Mouse (Mus musculus) T-helper 2 cell (primary cell): ENCODE measurements around the gene Abca3.

ENCODE experiments used
- in situ Hi-C: fragments of 300-600 bp; cut with MboI, MseI; formaldehyde crosslinking; loops from one replicate; pipeline ENCODE4 v1.15.1; 2025; ENCODE audit warnings: high pct_unique_total_duplicates

Abca3 gene

GRCm38 (mm10) chr17:24441148-24441547, 89.4 kb downstream of the Abca3 start:
- in situ Hi-C loops: no loop called here

DNA sequence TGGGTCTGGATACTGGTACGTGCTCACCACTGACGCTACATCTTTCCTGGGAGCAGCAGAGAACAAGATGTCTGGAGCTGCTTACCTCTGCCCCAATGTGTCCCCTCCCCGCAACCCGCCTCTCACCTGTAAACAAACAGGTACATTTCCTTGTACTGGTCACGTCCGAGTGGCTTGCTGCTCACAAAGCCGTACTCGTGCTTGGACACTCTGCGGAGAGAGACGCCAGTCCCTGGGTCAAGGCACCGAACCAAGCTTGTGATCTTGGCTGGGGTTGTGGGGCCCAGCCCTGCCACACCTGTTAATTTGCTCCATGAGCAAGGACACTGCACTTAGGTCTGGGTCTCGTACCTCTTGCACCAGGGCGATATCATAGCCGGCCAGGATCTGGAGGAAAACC, 90.4 kb downstream of the Abca3 start:
- in situ Hi-C loops: no loop called here

DNA sequence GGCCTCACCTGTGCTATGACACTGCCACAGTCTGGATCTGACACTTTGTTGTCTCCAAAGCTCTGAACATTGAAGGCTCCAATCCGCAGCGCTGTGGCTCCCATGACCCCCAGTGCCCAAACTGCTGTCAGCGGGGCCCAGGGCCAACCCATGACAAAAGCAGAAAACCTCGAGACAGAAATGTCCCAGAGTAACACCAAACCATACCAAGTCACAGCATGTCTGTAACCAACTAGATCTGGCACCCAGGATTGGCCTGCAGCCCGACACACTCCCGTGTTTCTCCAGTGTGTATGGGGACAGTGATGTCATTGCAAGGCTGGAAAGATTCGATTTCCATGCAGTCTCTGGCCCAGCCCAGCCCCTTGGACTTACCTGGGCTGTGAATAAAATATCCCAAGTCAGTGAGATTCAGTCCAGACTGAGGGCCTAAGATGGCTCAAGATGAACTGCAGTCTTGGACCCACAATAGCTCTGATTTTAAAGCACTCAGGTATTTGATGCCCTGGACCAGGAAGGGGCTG, 90.9 kb downstream of the Abca3 start, which contains the start of gene Dnase1l2:
Dnase1l2 (minus strand) TSS at position 474 of the 524 bp plus-strand sequence.
- in situ Hi-C loops: no loop called here

DNA sequence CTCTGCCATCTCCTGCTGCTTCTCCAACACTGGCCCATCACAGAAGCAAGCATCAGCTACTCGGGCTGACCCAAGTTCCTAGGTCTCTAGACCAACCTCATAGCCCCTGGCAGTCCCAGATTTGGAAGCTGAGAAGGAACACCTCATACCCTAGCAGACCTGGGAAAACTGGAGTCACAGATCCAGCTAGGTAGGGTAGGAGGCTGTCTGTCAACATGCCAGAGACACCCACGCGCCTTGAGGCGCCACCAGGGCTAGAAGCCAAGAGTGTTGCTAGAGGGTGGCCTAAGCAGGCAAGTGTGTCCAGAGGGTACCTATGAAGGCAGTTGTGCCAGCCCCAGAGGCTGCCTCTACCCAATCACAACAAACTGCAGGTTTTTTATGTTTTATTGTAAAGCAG, 91.7 kb downstream of the Abca3 start:
- in situ Hi-C loops: no loop called here

- in situ Hi-C loops: no loop called here
These were observed 94.8 kb downstream of the Abca3 start for GRCm38 (mm10) chr17:24446590-24446989.

DNA sequence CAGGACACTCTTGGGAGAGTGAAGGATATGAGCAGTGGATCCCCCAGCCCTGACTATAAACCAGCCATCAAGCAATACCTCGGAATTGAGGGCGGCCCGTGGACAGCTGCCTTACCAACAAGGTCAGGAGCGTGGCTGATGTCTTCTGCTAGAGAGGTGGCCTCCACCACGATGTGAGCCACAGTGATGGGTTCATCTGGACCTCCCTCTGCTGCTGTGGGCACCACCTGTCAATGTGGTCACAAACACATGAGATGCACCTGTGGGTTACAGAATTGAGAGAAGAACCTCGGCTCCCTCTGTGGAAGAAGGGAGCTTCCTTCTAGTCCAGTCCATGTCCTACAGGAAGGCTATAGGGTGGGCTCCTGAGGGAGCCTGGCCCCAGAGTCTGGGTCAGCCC, 97.8 kb downstream of the Abca3 start:
- in situ Hi-C loops: no loop called here

DNA sequence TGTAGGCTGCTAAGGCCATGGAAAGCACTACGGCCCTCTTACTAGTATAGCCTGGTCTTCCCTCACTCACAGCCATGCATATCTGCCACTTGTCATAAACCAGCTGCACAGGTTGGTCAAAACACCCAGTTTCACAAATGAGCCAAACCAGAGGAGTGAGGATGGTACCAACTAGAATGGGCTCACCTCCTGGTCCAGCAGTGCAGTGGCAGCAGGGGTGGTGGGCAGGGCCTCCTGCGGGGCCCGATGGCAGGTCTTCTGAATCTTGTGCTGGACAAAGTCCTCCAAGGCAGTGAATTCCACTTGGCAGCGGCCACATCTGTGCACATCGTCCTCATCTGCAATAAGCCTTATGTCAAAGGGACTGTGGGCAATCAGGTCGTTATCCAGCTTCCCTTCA, 99.5 kb downstream of the Abca3 start:
- in situ Hi-C loops: loop anchor here (25.0 kb wide), 1 partner anchor 1411 kb away; the partner anchor contains the start of genes Mcrip2 and Wdr90

DNA sequence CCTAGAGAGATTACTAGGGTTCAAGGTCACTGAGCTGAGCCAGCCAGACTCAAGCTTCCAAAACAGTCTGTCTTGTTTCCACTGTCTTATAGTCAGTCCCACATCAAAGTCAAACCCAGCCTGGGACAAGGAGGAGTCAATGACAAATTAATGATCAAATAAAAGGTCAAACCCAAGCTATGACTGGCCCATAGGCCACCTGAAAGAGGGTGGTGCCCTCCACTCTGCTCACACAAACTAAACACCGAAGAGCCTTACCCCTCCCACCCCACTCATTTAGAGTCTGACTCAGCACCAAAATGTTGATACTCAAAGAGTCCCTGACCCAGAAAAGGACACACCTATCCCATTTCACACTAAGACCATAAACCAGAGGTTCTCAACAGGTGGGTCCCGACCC, 101.6 kb downstream of the Abca3 start:
- in situ Hi-C loops: loop anchor here (25.0 kb wide), 1 partner anchor 1409 kb away; the partner anchor contains the start of genes Mcrip2 and Wdr90

DNA sequence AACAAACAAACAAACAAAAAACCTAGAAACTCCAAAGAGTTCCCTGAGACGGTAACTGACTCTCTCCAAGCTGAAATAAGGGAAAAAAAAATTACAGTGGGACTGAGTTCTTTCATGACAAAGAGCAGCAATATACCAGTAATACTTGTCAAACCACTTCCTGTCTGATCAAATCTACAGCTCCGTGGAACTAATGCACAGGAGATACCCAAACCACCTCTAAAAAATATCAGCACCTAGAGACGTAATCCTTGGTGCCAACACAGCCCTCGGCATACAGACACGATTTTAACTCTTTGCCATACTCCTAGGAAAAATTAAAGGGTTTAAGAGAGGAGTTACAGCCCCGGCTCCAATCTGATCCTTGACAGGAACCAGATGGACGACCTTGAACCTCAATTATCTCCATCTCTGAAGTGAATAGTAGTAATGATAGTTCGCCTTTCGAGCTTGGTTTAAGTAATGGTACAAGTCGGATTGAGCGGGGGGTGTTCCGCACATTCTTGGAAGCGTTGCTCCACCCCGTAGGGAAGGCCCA, 102.5 kb downstream of the Abca3 start:
- in situ Hi-C loops: loop anchor here (25.0 kb wide), 1 partner anchor 1408 kb away; the partner anchor contains the start of genes Mcrip2 and Wdr90

DNA sequence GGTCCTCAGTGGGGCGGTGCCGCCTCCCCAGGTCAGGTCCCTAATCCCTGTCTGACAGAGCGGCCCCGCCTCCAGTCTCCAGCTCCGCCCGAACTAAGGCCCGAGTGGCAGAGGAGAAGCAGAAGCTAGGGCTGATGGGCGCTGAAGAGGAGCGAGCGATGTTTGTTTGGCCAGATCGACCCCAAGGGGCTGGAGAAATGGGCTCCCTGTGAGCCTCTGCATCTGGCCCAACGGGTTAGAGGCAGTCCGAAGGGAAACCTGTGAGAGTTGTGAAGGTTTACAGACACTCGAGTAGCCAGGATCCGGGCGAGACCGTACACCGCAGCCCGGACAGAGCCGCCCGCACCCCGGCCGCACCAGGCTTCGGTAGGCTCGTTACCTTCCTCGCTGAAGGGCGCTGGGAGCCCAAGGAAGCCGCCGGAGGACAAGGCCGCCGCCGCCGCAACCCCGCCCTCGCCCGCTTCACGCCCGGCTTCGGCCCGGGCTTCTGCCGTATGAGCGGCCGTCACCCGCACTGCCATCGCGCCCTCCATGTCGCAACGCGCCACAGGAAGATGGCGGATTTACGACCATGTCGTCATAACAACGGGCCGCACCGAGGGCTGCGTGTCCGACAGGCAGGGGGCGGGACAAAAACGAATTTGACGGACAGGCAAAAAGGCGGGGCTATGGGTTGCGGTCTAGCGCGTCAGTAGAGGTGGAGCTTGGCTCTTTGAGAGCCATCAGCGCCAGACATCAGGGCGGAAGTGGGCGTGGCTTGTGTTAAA, 103.2 kb downstream of the Abca3 start:
- in situ Hi-C loops: loop anchor here (5.0 to 25.0 kb wide), 2 partner anchors 973 to 1407 kb away; partner anchors contain the start of genes Mcrip2 and Wdr90

GRCm38 (mm10) chr17:24455523-24456206, 103.9 kb downstream of the Abca3 start:
- in situ Hi-C loops: loop anchor here (5.0 to 25.0 kb wide), 2 partner anchors 973 to 1407 kb away; partner anchors contain the start of genes Mcrip2 and Wdr90
